Mouse (Mus musculus): ENCODE data around the gene Tenm4. TPM values are rescaled to one million over a fixed set of nuclear protein-coding genes. Genes with fewer than 3 reads are reported as not detected.

Tenm4 gene
- polyA plus RNA-seq, 1 experiment from 2014 or later = 62.8 TPM

DNA sequence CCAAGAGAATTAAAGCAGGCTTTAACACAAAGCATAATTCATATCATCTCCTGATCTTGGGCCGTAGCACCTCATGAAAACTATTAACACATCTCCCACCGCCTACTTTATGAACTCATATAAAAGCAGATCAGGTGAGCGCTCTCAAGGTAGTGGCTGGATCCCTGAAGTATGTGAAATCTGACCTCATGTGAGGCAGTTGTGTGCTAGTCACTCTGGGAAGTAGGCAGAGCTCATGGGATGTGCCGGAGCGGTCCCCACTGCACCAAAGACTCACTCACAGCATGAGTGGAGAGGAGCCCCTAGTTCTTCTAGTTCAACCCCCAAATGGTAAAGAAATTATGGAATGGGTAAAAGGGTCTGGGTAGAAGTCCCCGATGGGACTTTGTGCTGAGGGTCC lies 496.6 kb downstream of the Tenm4 start:
- no peak overlapping the region for H3K9ac ChIP-seq
- WGBS = 69% methylated on average over 6 of the region's 6 CpGs
- no peaks in the 10 kb centered on the region for H3K36me3 ChIP-seq
- H3K27ac ChIP-seq = no peak overlapping the region
- H3K4me3 ChIP-seq = no peak overlapping the region
- no peaks in the 10 kb centered on the region for H3K9me3 ChIP-seq
- no peaks in the 10 kb centered on the region for H3K27me3 ChIP-seq
- H3K4me1 ChIP-seq = peaks cover 61% of the 10 kb centered on the region
- no peak overlapping the region for H3K4me2 ChIP-seq (replicated peaks)
- ATAC-seq (ENCODE audit: insufficient number of reproducible peaks, insufficient read depth, low FRiP score, low TSS enrichment) = no peak

DNA sequence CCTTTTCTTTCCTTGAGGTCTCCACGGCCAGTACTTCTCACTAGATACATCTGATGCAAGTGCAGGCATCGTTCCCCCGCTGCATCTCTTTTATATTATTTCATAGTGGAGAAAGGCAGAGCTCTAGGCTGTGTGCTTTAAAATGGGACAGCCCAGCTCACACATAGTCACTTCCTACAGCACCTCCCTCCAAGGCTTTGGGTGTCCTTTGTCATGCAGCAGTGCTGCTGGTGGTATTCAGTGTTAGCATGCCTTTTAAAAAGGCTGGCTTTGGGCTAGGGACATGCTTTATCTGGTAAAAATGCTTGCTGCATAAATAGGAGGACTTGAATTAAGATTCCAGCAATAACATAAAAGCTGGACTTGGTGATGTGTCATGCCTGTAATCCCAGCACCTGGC lies 499.0 kb downstream of the Tenm4 start:
- Histone ChIP-seq H3K4me3 (no peak overlapping the region), H3K4me1 (peaks cover 51% of the 10 kb centered on the region), H3K4me2 (replicated peaks) (no peak overlapping the region), H3K9me3 (no peaks in the 10 kb centered on the region), H3K27ac (0 out of 2 replicates have a peak overlapping the region, but pooled peaks have one; percentile 18), H3K9ac (no peak overlapping the region), H3K27me3 (no peaks in the 10 kb centered on the region), H3K36me3 (no peaks in the 10 kb centered on the region)
- 73% methylated on average over 3 of the region's 3 CpGs for WGBS
- ATAC-seq (ENCODE audit: insufficient number of reproducible peaks, insufficient read depth, low FRiP score, low TSS enrichment) = no peak

DNA sequence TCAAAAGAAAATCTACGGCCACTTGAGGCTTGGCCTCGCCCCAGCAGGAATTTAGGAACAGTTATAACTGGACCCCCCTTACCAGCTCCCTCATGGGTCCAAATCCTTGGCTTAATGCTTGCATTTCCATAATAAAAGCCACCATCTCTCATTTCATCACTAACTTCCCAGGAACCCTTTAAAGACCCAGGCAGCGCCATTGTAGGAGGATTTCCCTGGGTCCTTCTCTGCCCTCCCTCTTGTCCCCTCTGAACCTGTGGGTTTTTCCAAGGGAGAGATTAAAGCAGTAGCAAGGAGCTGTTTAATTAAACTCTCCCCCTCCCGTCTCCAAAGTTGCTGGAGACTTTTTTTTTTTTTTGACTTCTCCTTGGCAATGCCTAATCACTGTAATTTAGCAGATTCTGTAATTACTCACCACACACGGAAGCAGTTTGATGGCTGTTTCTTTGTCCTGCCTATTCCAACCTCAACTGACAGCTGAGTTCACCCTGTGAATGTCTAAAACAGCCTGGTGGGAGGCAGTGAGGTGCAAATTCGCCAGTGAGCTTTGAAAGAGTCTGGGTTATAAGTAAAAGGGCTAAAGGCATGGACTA lies 501.4 kb downstream of the Tenm4 start:
- 24% methylated on average over 6 of the region's 6 CpGs for WGBS

DNA sequence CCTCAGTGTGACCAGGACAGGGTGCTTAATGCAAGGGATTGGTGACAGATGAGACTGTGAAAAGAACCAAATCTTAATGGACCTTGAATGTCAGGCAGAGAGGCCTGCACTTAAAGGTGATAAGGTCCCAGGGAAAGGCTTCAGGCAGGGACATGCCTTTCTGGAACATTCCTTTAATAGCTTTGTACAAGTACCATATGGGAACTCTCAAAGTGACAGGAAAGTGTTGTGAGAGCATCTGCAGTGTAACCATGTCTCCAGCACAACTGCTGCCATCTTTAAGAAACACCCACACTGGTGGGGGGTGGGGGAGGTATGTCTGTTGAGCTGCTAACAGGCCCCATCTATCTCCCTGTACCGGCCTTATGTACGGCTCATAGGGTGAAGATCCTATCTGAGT lies 506.0 kb downstream of the Tenm4 start:
- H3K9ac ChIP-seq = no peak overlapping the region
- peaks cover 34% of the 10 kb centered on the region for H3K4me1 ChIP-seq
- no peak overlapping the region for H3K4me3 ChIP-seq
- WGBS = 66% methylated on average over 2 of the region's 2 CpGs
- ATAC-seq (ENCODE audit: insufficient number of reproducible peaks, insufficient read depth, low FRiP score, low TSS enrichment) = no peak
- H3K9me3 ChIP-seq = no peaks in the 10 kb centered on the region
- no peaks in the 10 kb centered on the region for H3K27me3 ChIP-seq
- H3K36me3 ChIP-seq = no peaks in the 10 kb centered on the region
- H3K27ac ChIP-seq = no peak overlapping the region
- H3K4me2 ChIP-seq (replicated peaks) = no peak overlapping the region

More for the DNA sequence above, 501.4 kb downstream of the Tenm4 start:
- ATAC-seq (ENCODE audit: insufficient number of reproducible peaks, insufficient read depth, low FRiP score, low TSS enrichment) = no peak
- no peak overlapping the region for H3K4me2 ChIP-seq (replicated peaks)
- H3K9me3 ChIP-seq = no peaks in the 10 kb centered on the region
- no peak overlapping the region for H3K4me3 ChIP-seq
- no peaks in the 10 kb centered on the region for H3K27me3 ChIP-seq
- peak overlapping the region; percentile 73 for H3K27ac ChIP-seq
- H3K4me1 ChIP-seq = peaks cover 49% of the 10 kb centered on the region
- H3K9ac ChIP-seq = no peak overlapping the region
- no peaks in the 10 kb centered on the region for H3K36me3 ChIP-seq

DNA sequence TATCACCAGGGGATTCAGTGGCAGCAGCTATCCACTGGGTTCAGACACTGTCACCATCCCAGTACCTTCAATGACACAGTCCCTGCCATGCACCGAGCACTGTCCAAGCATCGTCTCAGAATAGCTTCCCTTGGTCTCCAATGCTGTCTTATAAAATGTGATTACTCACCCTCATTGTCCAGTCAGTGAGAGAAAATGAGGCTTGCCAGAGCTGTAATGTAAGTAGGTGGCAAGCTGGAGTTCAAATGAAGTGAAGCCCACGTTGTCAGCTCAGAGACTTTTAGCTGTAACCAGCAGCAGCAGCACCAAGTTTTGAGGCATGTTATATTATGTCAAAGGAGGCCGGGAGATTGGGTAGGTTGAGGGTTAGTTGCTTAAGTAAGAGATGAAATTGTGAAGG lies 507.2 kb downstream of the Tenm4 start:
- H3K4me3 ChIP-seq = no peak overlapping the region
- no peak for ATAC-seq (ENCODE audit: insufficient number of reproducible peaks, insufficient read depth, low FRiP score, low TSS enrichment)
- H3K36me3 ChIP-seq = no peaks in the 10 kb centered on the region
- H3K9me3 ChIP-seq = no peaks in the 10 kb centered on the region
- H3K27me3 ChIP-seq = no peaks in the 10 kb centered on the region
- H3K4me1 ChIP-seq = peaks cover 24% of the 10 kb centered on the region
- H3K9ac ChIP-seq = no peak overlapping the region
- WGBS = 87% methylated on average over 4 of the region's 4 CpGs
- H3K27ac ChIP-seq = no peak overlapping the region
- no peak overlapping the region for H3K4me2 ChIP-seq (replicated peaks)

DNA sequence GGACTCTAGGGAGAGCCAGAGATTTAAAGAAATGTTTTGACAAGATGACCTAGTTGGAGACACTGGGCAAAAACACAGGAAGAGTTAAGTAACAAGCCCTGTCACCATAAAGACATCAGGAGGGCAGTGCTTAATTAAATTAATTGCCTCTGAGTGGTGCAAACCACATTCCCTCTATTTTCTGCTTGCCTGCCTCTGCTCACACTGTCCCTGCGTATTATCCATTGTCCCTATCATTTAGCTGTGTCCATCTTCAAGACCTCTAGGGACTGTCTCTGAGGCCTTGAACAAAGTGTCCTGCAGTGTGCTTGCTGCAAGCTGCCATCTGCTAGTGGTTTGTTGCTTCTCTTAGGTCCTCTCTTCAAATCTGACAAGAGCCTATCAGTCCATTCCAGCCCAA lies 508.7 kb downstream of the Tenm4 start:
- Histone ChIP-seq H3K4me2 (replicated peaks) (no peak overlapping the region), H3K4me1 (peaks cover 38% of the 10 kb centered on the region), H3K4me3 (no peak overlapping the region), H3K36me3 (no peaks in the 10 kb centered on the region), H3K9ac (no peak overlapping the region), H3K27ac (peak overlapping the region; percentile 46), H3K27me3 (no peaks in the 10 kb centered on the region), H3K9me3 (no peaks in the 10 kb centered on the region)
- 37% methylated on average over 1 of the region's 1 CpGs for WGBS
- no peak; the same call in 1 of the 2 replicates for ATAC-seq (ENCODE audit: insufficient number of reproducible peaks, insufficient read depth, low FRiP score, low TSS enrichment)

DNA sequence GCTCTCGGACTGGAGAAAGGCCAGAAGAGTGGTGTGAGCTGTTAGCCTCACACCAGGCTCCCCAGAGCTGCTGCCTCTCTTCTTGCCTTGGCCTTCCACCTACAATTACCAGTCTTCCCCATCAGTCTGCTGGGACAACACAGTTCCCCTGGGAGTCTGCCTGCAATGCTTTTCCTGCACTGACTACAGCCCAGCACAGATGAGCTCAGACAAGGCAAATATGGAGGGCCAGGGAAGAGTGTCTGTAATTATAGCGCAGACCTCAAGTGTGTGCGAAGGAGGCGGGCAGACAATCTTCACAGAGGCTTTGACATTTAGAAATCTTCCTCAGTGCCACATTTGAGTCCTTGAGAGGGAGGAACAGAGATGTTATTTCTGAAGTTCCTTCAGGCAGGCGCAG lies 509.4 kb downstream of the Tenm4 start:
- H3K9me3 ChIP-seq = no peaks in the 10 kb centered on the region
- H3K27ac ChIP-seq = peak overlapping the region; percentile 46
- no peaks in the 10 kb centered on the region for H3K36me3 ChIP-seq
- no peaks in the 10 kb centered on the region for H3K27me3 ChIP-seq
- no peak overlapping the region for H3K9ac ChIP-seq
- ATAC-seq (ENCODE audit: insufficient number of reproducible peaks, insufficient read depth, low FRiP score, low TSS enrichment) = no peak
- WGBS = 84% methylated on average over 5 of the region's 5 CpGs
- H3K4me3 ChIP-seq = no peak overlapping the region
- H3K4me2 ChIP-seq (replicated peaks) = no peak overlapping the region
- peaks cover 43% of the 10 kb centered on the region for H3K4me1 ChIP-seq

DNA sequence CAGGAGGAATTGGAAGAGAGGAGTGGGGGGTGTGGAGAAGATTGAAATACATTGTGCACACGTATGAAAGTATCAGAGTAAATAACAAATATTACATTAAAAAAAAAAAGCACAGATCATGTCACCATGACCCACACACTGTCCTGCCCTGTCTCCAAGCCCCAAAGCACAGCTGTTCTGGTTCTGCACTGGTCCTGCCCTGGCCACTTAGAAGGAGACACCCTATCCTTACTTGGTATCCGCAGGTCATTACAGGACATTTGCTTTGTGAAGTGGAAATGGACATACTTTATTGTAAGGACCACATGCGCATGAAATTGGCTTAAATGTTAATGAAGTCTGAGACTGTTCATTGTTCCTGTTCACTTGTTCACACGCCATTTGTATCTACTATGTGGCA lies 510.8 kb downstream of the Tenm4 start:
- Histone ChIP-seq H3K36me3 (no peaks in the 10 kb centered on the region), H3K4me3 (no peak overlapping the region), H3K4me2 (replicated peaks) (no peak overlapping the region), H3K9ac (no peak overlapping the region), H3K27ac (no peak overlapping the region), H3K4me1 (peaks cover 49% of the 10 kb centered on the region), H3K27me3 (no peaks in the 10 kb centered on the region), H3K9me3 (no peaks in the 10 kb centered on the region)
- no peak for ATAC-seq (ENCODE audit: insufficient number of reproducible peaks, insufficient read depth, low FRiP score, low TSS enrichment)
- 84% methylated on average over 4 of the region's 4 CpGs for WGBS

DNA sequence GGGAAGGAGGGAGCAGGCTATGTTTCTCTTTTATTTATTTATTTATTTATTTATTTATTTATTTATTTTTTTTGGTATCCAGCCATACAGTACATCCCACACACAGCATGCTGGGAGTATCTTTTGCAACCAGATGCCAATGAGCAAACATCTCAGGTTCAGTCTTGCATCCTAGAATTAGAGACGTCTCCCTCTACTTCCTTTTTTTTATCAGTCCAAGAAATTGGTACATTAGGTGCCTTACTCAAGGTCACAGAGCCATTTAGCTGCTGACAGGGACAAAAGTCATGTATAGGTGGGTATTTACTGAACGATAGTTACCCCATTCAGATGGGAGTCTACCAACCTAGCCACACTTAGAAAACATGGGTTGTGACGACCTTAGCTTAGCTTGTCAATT lies 517.1 kb downstream of the Tenm4 start:
- Histone ChIP-seq H3K4me2 (replicated peaks) (no peak overlapping the region), H3K9me3 (no peaks in the 10 kb centered on the region), H3K27me3 (no peaks in the 10 kb centered on the region), H3K4me3 (no peak overlapping the region), H3K36me3 (no peaks in the 10 kb centered on the region), H3K4me1 (peaks cover 42% of the 10 kb centered on the region; the same call in 1 of the 2 replicates), H3K9ac (no peak overlapping the region), H3K27ac (no peak overlapping the region)
- ATAC-seq (ENCODE audit: insufficient number of reproducible peaks, insufficient read depth, low FRiP score, low TSS enrichment) = no peak
- WGBS = 82% methylated on average over 3 of the region's 3 CpGs

DNA sequence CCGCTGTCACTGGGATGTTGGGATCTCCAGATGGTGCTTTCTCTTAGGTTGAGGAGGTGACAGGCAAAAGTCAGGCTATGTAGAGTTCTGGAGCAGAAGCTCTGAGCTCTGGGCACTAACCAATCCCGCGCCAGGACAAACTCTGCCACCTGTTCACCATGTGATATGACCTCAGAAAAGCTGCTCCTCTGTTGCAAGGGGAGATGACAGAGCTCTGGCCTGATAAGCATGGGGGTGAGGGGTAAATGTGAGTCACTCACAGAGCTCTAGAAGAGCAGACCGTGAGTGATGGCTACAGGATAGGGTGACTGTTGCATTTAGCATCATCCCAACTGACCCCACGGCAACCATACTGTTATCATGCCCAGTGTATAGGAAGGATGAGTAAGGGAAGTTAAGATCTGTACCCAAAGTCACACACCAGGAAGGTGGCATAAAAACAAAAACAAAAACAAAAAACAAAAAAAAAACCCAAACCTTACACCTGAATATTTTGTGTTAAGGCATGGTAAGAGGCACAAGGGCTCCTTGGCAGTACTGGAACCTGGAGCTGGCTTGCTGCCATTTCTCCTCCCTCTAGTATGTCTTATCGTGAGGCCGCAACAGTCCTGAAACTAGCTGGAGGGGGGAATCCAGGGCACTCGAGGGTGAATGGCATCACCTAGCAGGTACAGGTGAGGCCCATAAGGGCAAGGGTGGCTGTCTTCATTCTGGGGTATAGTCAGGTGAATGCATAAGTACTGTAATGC lies 530.2 kb downstream of the Tenm4 start:
- 84% methylated on average over 8 of the region's 8 CpGs for WGBS
- Histone ChIP-seq H3K4me1 (no peaks in the 10 kb centered on the region), H3K36me3 (peaks cover 33% of the 10 kb centered on the region), H3K4me2 (replicated peaks) (no peak overlapping the region), H3K9ac (no peak overlapping the region), H3K27ac (no peak overlapping the region), H3K4me3 (no peak overlapping the region), H3K9me3 (no peaks in the 10 kb centered on the region), H3K27me3 (no peaks in the 10 kb centered on the region)
- no peak for ATAC-seq (ENCODE audit: insufficient number of reproducible peaks, insufficient read depth, low FRiP score, low TSS enrichment)

DNA sequence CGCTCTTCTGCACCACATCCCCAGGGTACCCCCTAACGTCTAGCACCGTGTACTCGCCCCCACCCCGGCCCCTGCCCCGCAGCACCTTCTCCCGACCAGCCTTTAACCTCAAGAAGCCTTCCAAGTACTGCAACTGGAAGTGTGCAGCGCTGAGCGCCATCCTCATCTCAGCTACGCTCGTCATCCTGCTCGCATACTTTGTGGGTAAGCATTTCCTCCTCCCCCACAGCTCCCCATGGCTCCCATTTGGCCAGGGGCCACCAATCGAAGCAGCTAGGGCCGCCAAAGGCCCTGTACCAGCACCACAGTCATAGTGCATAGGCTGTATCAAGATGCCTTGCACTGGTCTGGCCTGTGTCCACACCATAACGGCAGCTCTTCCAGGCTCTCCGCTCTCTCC lies 532.9 kb downstream of the Tenm4 start:
- H3K4me3 ChIP-seq = no peak overlapping the region
- ATAC-seq (ENCODE audit: insufficient number of reproducible peaks, insufficient read depth, low FRiP score, low TSS enrichment) = no peak
- H3K27ac ChIP-seq = no peak overlapping the region
- no peak overlapping the region for H3K9ac ChIP-seq
- no peaks in the 10 kb centered on the region for H3K27me3 ChIP-seq
- H3K9me3 ChIP-seq = no peaks in the 10 kb centered on the region
- 86% methylated on average over 16 of the region's 16 CpGs for whole genome bisulfite sequencing
- no peak overlapping the region for H3K4me2 ChIP-seq (replicated peaks)
- no peaks in the 10 kb centered on the region for H3K4me1 ChIP-seq
- H3K36me3 ChIP-seq = peaks cover 26% of the 10 kb centered on the region

DNA sequence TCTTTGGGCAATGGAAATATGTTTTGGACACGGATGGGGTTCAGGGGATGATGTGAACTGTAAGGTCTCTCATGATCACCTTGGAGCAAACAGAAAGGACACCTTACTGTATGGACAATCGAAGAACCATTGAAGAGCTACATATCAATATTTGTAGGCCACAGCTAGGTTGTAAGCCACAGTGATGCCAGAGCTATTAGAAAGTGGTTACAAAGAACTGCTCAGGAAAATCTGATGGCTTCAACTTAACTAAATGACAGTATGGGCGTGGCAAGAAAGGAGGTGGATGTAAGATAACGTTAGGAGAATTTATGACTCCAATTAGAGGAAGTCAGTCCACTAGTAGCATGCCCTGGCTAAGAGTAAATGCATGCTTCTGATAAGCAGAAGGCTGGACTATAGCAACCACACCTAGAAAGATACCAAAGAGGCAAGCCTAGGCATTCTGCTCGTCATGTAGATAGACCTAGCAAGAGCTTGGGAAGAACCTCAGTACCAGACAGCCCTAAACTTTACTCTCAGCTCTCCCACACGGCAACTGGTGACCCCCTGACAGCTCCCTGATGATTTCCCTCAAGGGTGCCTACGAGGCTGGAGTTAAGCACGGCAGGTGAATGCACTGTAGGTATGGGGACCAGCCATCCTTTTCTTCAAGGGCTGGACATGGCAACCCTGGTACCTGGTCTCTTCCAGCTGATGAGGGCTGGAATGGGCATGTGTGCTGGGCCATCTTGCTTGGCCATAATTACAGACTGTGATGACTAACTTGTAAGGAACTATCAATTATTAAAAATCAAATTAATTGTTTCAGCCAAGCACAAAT lies 534.5 kb downstream of the Tenm4 start:
- Histone ChIP-seq H3K4me2 (replicated peaks) (no peak overlapping the region), H3K9ac (no peak overlapping the region), H3K27me3 (no peaks in the 10 kb centered on the region), H3K27ac (no peak overlapping the region), H3K4me1 (peaks cover 9% of the 10 kb centered on the region; the same call in 1 of the 2 replicates), H3K4me3 (no peak overlapping the region), H3K9me3 (no peaks in the 10 kb centered on the region), H3K36me3 (peaks cover 26% of the 10 kb centered on the region)
- ATAC-seq (ENCODE audit: insufficient number of reproducible peaks, insufficient read depth, low FRiP score, low TSS enrichment) = no peak
- WGBS = 84% methylated on average over 8 of the region's 8 CpGs

All from embryonic facial prominence, embryonic 12.5 days (tissue).